In the genomic region with DNA sequence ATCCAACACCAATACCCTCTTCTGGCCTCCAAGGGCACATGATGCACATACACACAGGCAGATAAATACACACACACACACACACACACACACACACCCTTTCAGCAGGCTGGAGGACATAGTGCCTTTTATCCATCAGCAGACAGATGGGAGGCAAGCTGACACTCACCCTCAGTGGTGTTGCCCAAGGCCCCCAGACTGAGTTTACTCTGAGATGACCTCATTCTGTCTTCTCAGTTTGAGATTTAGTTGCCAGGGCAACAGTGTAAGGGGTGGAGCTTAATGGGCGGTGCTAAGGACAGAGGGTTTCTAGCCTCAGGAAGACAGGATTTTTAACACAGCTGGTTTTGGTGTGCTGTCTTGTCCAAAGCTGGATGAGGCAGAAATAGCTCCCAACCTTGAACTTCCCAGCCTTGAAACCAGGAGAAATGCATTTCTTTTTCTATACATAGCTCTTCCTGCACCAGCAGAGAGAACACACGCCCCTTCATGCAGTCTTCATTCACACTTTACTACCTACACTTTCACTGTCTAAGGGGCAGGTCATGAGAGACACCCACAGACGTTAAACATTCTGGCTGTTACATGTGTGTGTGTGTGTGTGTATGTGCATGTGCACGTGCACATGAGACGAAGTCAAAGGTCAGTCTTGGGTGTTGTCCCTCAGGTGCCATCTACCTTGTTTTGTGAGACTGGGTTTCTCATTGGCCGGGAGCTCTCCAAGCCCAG, we compare ENCODE assay signal across 8 mouse cellular contexts.
DNase-seq lines count a peak whose midpoint lies in the region; ATAC-seq lines count a peak whose summit lies in the region.

No protein-coding gene starts in this region.

- DNase-seq in heart, embryonic 10.5 days (ENCODE audit: low spot score): no peak
- DNase-seq in Muller cell, postnatal 12 days (ENCODE audit: inconsistent ontology term): peak; percentile 25
- peak; percentile 75 for DNase-seq in embryo, embryonic 11 days
- DNase-seq in induced T-regulatory cell, adult 2 months (ENCODE audit: low read depth): peak; percentile 74
- peak; percentile 75 for DNase-seq in splenic B cell, adult 2 months (ENCODE audit: low read depth, low spot score)
- DNase-seq in layer of hippocampus, adult 18-20 months (ENCODE audit: low spot score in 2 of 2): no peak

- H3K27me3 ChIP-seq in heart, embryonic 11.5 days (ENCODE audit: control insufficient read depth, insufficient read depth, low read length): no peaks in the 10 kb centered on the region
- peaks cover 6% of the 10 kb centered on the region; the same call in 1 of the 2 replicates for H3K27me3 ChIP-seq in heart, embryonic 10.5 days (ENCODE audit: insufficient read depth, poor library complexity, severe bottlenecking)
- no peaks in the 10 kb centered on the region for H3K27me3 ChIP-seq in splenic B cell, adult 2 months (ENCODE audit: control insufficient read depth, insufficient read depth, low read length, poor library complexity, severe bottlenecking)

- no peaks in the 10 kb centered on the region for H3K9me3 ChIP-seq in heart, embryonic 11.5 days (replicated peaks; ENCODE audit: control insufficient read depth, low read length)
- H3K9me3 ChIP-seq in heart, embryonic 10.5 days: no peaks in the 10 kb centered on the region; the same call in 1 of the 2 replicates

- peaks cover 7% of the 10 kb centered on the region; the same call in 1 of the 2 replicates for H3K4me1 ChIP-seq in heart, embryonic 11.5 days (ENCODE audit: control insufficient read depth, insufficient read depth, low read length)
- H3K4me1 ChIP-seq in heart, embryonic 10.5 days: peaks cover 30% of the 10 kb centered on the region

- no peak overlapping the region for H3K9ac ChIP-seq in heart, embryonic 11.5 days (ENCODE audit: low read depth, low read length)

- H3K4me2 ChIP-seq in heart, embryonic 11.5 days: no peak overlapping the region

- no peak overlapping the region for H3K4me3 ChIP-seq in heart, embryonic 11.5 days (ENCODE audit: low read depth, low read length)
- H3K4me3 ChIP-seq in heart, embryonic 10.5 days: no peak overlapping the region

- 44% methylated on average over 6 of the region's 6 CpGs for WGBS in heart, embryonic 11.5 days (ENCODE audit: insufficient replicate concordance)
- 52% methylated on average over 6 of the region's 6 CpGs for WGBS in heart, embryonic 10.5 days

- no peaks in the 10 kb centered on the region for H3K36me3 ChIP-seq in heart, embryonic 11.5 days (ENCODE audit: control insufficient read depth, insufficient read depth, low read length)
- no peaks in the 10 kb centered on the region for H3K36me3 ChIP-seq in heart, embryonic 10.5 days
- no peaks in the 10 kb centered on the region for H3K36me3 ChIP-seq in splenic B cell, adult 2 months (ENCODE audit: control insufficient read depth, insufficient read depth, low read length, poor library complexity, severe bottlenecking)

- H3K27ac ChIP-seq in heart, embryonic 11.5 days (ENCODE audit: low read depth, low read length): no peak overlapping the region
- no peak overlapping the region for H3K27ac ChIP-seq in heart, embryonic 10.5 days

- 0 out of 2 replicates have a peak, but pooled peaks have one; percentile 59 for ATAC-seq in heart, embryonic 11.5 days (replicated peaks; ENCODE audit: insufficient number of reproducible peaks, low FRiP score, low TSS enrichment)
- peak; percentile 44; the same call in 1 of the 2 replicates for ATAC-seq in megakaryocyte progenitor cell, adult 5-6 weeks (replicated peaks; ENCODE audit: poor library complexity)

Comparison
In these comparisons a context has a peak if more than half of its experiments do, and no peak if none do; other contexts are left out.
1. DNase-seq: peak in Muller cell, postnatal 12 days (single experiment), embryo, embryonic 11 days (single experiment), induced T-regulatory cell, adult 2 months (single experiment) and splenic B cell, adult 2 months (single experiment); none in heart, embryonic 10.5 days (single experiment) and layer of hippocampus, adult 18-20 months (0 of 2).